Mouse (Mus musculus) frontal cortex, adult (tissue): Measurements from ENCODE around the gene H2-Aa.

Experiments
- ATAC-seq: cut with Nextera tagmentation; 2 replicates; pipeline ENCODE4 v1.9.2; 2017; ENCODE audit warnings: mild to moderate bottlenecking, moderate library complexity, mixed read lengths; ENCODE audit not compliant: low TSS enrichment

H2-Aa gene

DNA sequence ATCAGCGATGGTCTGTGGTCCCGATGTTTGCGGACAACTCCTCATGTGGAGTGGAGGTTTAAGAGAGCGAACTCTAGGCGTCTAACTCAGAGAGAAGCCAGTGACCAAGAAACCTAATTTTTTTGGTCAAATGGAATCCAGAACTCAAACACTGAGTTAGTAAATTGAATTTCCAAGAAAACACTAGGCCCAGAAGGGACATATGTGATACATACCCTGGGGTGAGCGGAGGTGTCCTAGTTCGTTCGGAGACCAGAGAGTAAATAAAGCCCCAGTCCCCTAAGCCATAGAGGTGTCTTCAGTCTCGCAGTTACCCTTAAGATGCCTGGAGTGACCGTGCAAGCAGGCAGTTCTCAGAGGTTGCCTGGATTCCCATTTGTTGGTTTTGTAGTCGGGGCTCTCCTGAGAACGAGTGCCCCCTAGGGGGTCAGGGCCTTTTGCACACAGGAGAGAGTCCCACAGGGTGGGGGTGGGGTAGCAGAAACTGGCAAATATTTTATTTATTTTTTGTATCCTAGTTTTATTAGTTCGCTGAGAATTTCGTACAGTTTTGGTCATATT, 23.7 kb downstream of the H2-Aa start:
- ATAC-seq, result no peak

GRCm38 (mm10) chr17:34263068-34263467, 24.6 kb downstream of the H2-Aa start:
- ATAC-seq, result peak; percentile 98

- ATAC-seq, result peak; percentile 56; the same call in 1 of the 2 replicates
Measured at GRCm38 (mm10) chr17:34261502-34261901, 26.1 kb downstream of the H2-Aa start.

- ATAC-seq, result no peak
Measured at GRCm38 (mm10) chr17:34260551-34260950, 27.1 kb downstream of the H2-Aa start.

DNA sequence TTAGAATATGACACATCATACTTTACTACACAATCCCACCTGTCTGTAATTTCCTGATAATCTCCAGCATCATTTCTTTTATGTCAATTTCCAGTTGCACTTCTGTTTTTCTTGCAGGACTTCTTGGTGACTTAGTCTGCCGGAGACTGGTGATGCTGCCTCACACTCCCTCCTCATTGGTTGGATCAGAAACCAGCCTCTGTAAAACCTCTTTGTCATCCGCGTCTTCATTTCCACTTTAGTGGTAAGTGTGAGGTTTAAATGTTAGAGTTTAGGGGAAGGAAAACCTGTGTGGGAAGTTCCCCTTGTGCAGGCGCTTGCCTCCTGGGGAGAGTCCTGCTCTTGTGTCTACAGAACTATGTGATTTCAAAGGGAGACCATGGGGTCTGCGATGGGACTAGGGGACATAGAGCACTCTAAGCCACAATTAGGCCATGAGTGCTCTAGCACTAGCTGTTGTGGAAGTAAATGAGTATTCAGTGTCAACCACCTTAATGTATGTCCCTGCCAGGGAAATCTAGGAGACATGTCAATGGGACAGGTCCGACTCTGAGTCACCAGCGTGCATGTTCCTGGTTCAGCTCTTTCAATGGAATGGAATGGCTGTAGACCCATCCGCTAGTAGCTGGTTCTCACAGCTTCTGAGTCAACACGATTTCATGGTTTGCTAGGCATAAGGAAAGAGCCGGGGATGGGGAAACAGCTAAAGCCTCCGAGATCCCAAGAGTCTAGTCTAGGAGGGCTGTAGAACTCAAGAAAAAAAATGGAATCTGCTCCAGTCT, 29.8 kb downstream of the H2-Aa start, which contains the start of gene H2-Ab1:
H2-Ab1 (plus strand) TSS at position 96 of the 782 bp plus-strand sequence.
- peak; percentile 80 for ATAC-seq

- no peak for ATAC-seq
Measured at GRCm38 (mm10) chr17:34256501-34256900, 31.1 kb downstream of the H2-Aa start.

DNA sequence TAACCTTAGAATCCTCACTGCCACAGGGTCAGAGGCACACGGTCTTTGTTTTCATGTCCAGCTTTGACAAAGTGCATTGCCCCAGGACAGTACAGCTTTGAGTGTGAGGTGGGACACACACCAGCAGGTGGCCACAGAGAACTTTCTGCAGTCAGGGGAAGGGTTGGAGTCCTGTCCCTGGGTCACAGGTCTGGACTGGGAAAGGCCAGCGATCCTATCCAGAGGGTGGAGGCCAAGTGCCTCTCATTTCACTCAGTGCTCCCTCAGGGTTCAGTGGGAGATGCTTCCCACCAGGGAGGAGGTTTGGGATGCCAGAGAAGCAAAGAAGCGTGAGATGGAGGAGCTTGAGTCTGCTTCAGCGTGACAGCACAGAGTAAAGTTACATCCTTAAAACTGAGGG, 36.0 kb downstream of the H2-Aa start:
- no peak for ATAC-seq

DNA sequence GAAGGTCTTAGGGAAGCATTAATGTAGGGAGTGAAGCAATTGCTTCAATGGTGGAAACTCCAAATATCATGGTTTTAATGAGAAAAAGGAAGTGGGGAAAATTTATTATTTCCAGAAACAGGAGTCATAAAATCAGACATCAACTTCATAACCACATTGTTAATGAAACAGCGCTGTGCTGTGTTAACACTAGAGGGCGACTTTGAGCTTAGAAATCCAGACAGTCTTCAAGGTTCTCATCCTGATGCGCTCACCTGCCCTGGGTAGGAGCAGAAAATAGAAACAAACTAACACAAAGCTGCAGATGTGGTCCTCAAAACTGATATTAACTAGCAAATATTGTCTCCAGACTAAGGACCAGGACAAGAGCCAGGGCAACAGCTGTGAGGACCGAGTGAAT, 37.7 kb downstream of the H2-Aa start:
- no peak for ATAC-seq

GRCm38 (mm10) chr17:34249361-34249760, 38.3 kb downstream of the H2-Aa start:
- no peak for ATAC-seq

GRCm38 (mm10) chr17:34248764-34249163, 38.9 kb downstream of the H2-Aa start:
- no peak for ATAC-seq

GRCm38 (mm10) chr17:34247047-34247446, 40.6 kb downstream of the H2-Aa start:
- ATAC-seq, result no peak

GRCm38 (mm10) chr17:34244656-34245055, 43.0 kb downstream of the H2-Aa start:
- ATAC-seq, result no peak

- no peak for ATAC-seq
Measured at GRCm38 (mm10) chr17:34240916-34241315, 46.7 kb downstream of the H2-Aa start.

DNA sequence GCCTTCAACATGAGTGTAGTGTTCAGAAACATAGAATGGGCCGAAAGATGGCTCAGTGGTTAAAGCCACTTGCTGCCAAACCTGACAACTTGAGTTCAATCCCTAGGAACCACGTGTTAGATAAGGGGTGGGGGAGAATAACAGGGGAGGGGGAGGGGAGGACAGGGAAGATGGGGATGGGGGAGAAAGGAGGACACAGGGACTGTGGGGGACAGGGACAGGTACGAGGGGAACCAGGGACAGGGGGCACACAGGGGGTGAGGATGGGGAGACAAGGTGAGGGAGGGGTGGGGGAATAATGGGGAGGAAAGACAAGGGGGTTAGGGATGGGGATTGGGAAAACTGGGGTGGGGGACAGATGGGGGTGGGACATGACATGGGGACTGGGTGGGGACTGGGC, 47.3 kb downstream of the H2-Aa start:
- no peak for ATAC-seq

- no peak for ATAC-seq
Measured at GRCm38 (mm10) chr17:34239601-34240041, 48.0 kb downstream of the H2-Aa start.

- ATAC-seq, result peak; percentile 50; the same call in 1 of the 2 replicates
Measured at GRCm38 (mm10) chr17:34238706-34239105, 48.9 kb downstream of the H2-Aa start, which contains the start of gene H2-Ob. H2-Ob (plus strand) TSS chr17:34238903.

GRCm38 (mm10) chr17:34237741-34238140, 49.9 kb downstream of the H2-Aa start:
- no peak for ATAC-seq

DNA sequence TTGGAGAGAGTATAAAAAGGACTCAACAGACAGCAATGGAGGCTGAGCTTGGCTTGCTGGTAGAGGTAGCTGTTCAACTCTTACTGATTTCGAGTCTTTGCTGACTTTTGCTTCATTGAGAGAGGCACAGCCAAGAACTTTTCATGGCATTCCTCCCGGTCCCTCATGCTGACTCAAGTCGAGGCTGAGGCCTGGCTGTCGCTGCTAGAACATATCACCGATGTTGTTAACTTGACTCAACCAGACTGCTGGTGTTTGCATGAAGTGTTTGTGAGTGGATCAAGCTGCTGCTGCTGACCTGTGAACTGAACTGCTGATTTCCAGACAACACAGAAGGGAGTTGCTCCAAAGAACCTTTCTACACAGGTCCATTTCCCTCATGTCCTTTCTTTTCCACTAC, 50.9 kb downstream of the H2-Aa start:
- no peak for ATAC-seq

GRCm38 (mm10) chr17:34234926-34235325, 52.7 kb downstream of the H2-Aa start:
- peak; percentile 85; the same call in 1 of the 2 replicates for ATAC-seq
